Mouse (Mus musculus) limb, embryonic 14.5 days (tissue): ENCODE measurements at regions not wholly inside any gene's neighbourhood (a gene's known extent, or its start where the extent isn't known, plus 50 kb on each side); places are given as distances from the start of the nearest gene placed in this dataset. TPM values are rescaled to one million over a fixed set of nuclear protein-coding genes. Genes with fewer than 3 reads are reported as not detected.

Experiments used
- ATAC-seq: fragments of 200-750 bp; cut with Nextera tagmentation; 2 replicates; pipeline ENCODE4 v1.8.0; 2017; ENCODE audit warnings: low read depth, moderate number of reproducible peaks, moderate TSS enrichment; ENCODE audit not compliant: low FRiP score
- DNase-seq: peaks from one replicate; pipeline ENCODE4 v3.0.0-alpha.2; 2015; ENCODE audit warnings: low spot score
- H3K27ac ChIP-seq: fragments of 300-500 bp; sonication (generic); replicated peaks from 2 replicates; pipeline ENCODE4 v1.5.1; 2014; ENCODE audit warnings: low read depth, mild to moderate bottlenecking, low read length, moderate library complexity, mixed read lengths
- H3K27me3 ChIP-seq: fragments of 300-500 bp; sonication (generic); 2 replicates; pipeline ENCODE4 v1.6.1; 2014; ENCODE audit warnings: low read length, mixed read lengths; ENCODE audit not compliant: control insufficient read depth, insufficient read depth
- H3K36me3 ChIP-seq: fragments of 300-500 bp; sonication (generic); 2 replicates; pipeline ENCODE4 v1.6.1; 2014; ENCODE audit warnings: mild to moderate bottlenecking, low read length, moderate library complexity, mixed read lengths; ENCODE audit not compliant: control insufficient read depth, insufficient read depth
- H3K4me1 ChIP-seq: fragments of 300-500 bp; sonication (generic); 2 replicates; pipeline ENCODE4 v1.6.1; 2014; ENCODE audit warnings: antibody characterized with exemption, low read length, mixed read lengths; ENCODE audit not compliant: control insufficient read depth, insufficient read depth
- H3K4me2 ChIP-seq: fragments of 300-500 bp; sonication (generic); replicated peaks from 2 replicates; pipeline ENCODE4 v1.6.1; 2014; ENCODE audit warnings: low read depth, mild to moderate bottlenecking, low read length, moderate library complexity; ENCODE audit not compliant: severe bottlenecking
- H3K4me3 ChIP-seq: fragments of 300-500 bp; sonication (generic); replicated peaks from 2 replicates; pipeline ENCODE4 v1.5.1; 2014; ENCODE audit warnings: low read length
- H3K9ac ChIP-seq: fragments of 300-500 bp; sonication (generic); 2 replicates; pipeline ENCODE4 v1.6.1; 2014; ENCODE audit warnings: mild to moderate bottlenecking, low read depth, low read length, moderate library complexity; ENCODE audit not compliant: severe bottlenecking
- H3K9me3 ChIP-seq: fragments of 300-500 bp; sonication (generic); 2 replicates; pipeline ENCODE4 v1.6.1; 2016; ENCODE audit warnings: low read length; ENCODE audit not compliant: control insufficient read depth
- POLR2A ChIP-seq: fragments of 200-500 bp; IDR thresholded peaks from 2 replicates; pipeline ENCODE4 v1.8.0; 2012; ENCODE audit warnings: inconsistent platforms, mild to moderate bottlenecking, moderate library complexity, borderline replicate concordance; ENCODE audit not compliant: insufficient read depth, insufficient read length; ENCODE audit errors: extremely low read depth
- WGBS: fragments of 180-500 bp; shearing (Covaris S2); extraction: QIAGEN DNeasy Blood & Tissue Kit; methylation state at CpG from one replicate; pipeline ENCODE4 v1.1.7; 2014; 5-methylcytosine and 5-hydroxymethylcytosine counted together
- microRNA counts: library from miRNA; unstranded; fragments of <30 nt; microRNA quantifications from one replicate; lab custom pipeline; 2016
- microRNA-seq: library from miRNA; unstranded; fragments of <30 nt; microRNA quantifications from one replicate; pipeline ENCODE4, GENCODE M21; 2016

GRCm38 (mm10) chr13:75652966-75653365 is 53.6 kb upstream of the Ell2 start:
- ATAC-seq, result no peak
- no peaks in the 10 kb centered on the region for H3K36me3 ChIP-seq
- H3K4me3 ChIP-seq, result no peak overlapping the region
- no peak overlapping the region for H3K4me2 ChIP-seq
- no peaks in the 10 kb centered on the region for H3K9me3 ChIP-seq
- H3K9ac ChIP-seq, result no peak overlapping the region
- no peaks in the 10 kb centered on the region for H3K4me1 ChIP-seq
- no peaks in the 10 kb centered on the region for H3K27me3 ChIP-seq
- 30% methylated on average over 2 of the region's 2 CpGs for WGBS
- H3K27ac ChIP-seq, result no peak overlapping the region
- no peak for DNase-seq
- no peak for TF ChIP-seq POLR2A

MicroRNAs encoded in the stretch of these regions (microRNA counts, 519-probe panel; counts per million panel counts)
- microRNA mmu-miR-682 (lab: Ali Mortazavi, UCI), result 1,663 counts per million, percentile 15 among the panel's probes with 10 or more counts

Small RNA genes in the stretch of these regions (microRNA-seq; reads per million reads assigned to microRNA genes)
- not detected for gene Mir682
